Mouse (Mus musculus) heart, postnatal 0 days (tissue): ENCODE results near the gene Hexdc. TPM values are rescaled to one million over a fixed set of nuclear protein-coding genes. Genes with fewer than 3 reads are reported as not detected.

Experiments
- ATAC-seq: fragments of 200-750 bp; cut with Nextera tagmentation; 2 replicates; pipeline ENCODE4 v1.8.0; 2017; ENCODE audit warnings: low read depth, moderate number of reproducible peaks, moderate library complexity; ENCODE audit not compliant: insufficient read depth
- DNase-seq: peaks from one replicate; pipeline ENCODE4 v3.0.0-alpha.2; 2016; ENCODE audit warnings: low spot score
- H3K27ac ChIP-seq: fragments of 300-500 bp; sonication (generic); 2 replicates; pipeline ENCODE4 v1.5.1; 2014; ENCODE audit warnings: low read depth, mild to moderate bottlenecking
- H3K27me3 ChIP-seq: fragments of 300-500 bp; sonication (generic); 2 replicates; pipeline ENCODE4 v1.6.1; 2014; ENCODE audit warnings: low read length, mixed read lengths; ENCODE audit not compliant: control insufficient read depth, insufficient read depth
- H3K36me3 ChIP-seq: fragments of 300-500 bp; sonication (generic); replicated peaks from 2 replicates; pipeline ENCODE4 v1.6.1; 2014; ENCODE audit warnings: low read length, mixed read lengths; ENCODE audit not compliant: control insufficient read depth, insufficient read depth
- H3K4me1 ChIP-seq: fragments of 300-500 bp; sonication (generic); 2 replicates; pipeline ENCODE4 v1.6.1; 2014; ENCODE audit warnings: antibody characterized with exemption; ENCODE audit not compliant: control insufficient read depth, insufficient read depth
- H3K4me2 ChIP-seq: fragments of 300-500 bp; sonication (generic); 2 replicates; pipeline ENCODE4 v1.6.1; 2014; ENCODE audit warnings: low read depth, mild to moderate bottlenecking, low read length, moderate library complexity
- H3K4me3 ChIP-seq: fragments of 300-500 bp; sonication (generic); 2 replicates; pipeline ENCODE4 v1.5.1; 2014; ENCODE audit warnings: low read depth, low read length
- H3K9ac ChIP-seq: fragments of 300-500 bp; sonication (generic); replicated peaks from 2 replicates; pipeline ENCODE4 v1.6.1; 2014; ENCODE audit warnings: low read depth, low read length, mixed read lengths
- H3K9me3 ChIP-seq: fragments of 300-500 bp; sonication (generic); replicated peaks from 2 replicates; pipeline ENCODE4 v1.6.1; 2016; ENCODE audit warnings: low read length; ENCODE audit not compliant: control insufficient read depth
- CTCF ChIP-seq: IDR thresholded peaks from 2 replicates; pipeline ENCODE4 v1.5.1; 2016; ENCODE audit warnings: antibody characterized with exemption, control low read depth, low read depth
- EP300 ChIP-seq: IDR thresholded peaks from 2 replicates; pipeline ENCODE4 v1.6.1; 2016; ENCODE audit warnings: antibody characterized with exemption, low read depth
- WGBS: fragments of 180-500 bp; shearing (Covaris S2); extraction: QIAGEN DNeasy Blood & Tissue Kit; methylation state at CpG from one replicate; pipeline ENCODE4 v1.1.7; 2014; 5-methylcytosine and 5-hydroxymethylcytosine counted together
- polyA plus RNA-seq: library from polyadenylated mRNA; unstranded; fragments of >200 nt; fragmentation: Nextera tagmentation; extraction: Ambion mirVana; gene quantifications from 2 replicates; pipeline ENCODE4 v1.2.1, GENCODE M21; 2015
- total RNA-seq: library from RNA; depleted of rRNA; stranded (reverse); fragments of >200 nt; gene quantifications from 2 replicates; pipeline ENCODE4 v1.2.3, GENCODE M21; 2014; ENCODE audit warnings: low replicate concordance; rRNA removed

The Hexdc gene
- total RNA-seq (23.8 and 36.6 TPM in 2 replicates), polyA plus RNA-seq (6.4 and 6.5 TPM in 2 replicates)

- H3K36me3 ChIP-seq = peaks cover 9% of the 10 kb centered on the region; the same call in 1 of the 2 replicates
- H3K4me2 ChIP-seq = peak within 1 kb of the TSS; percentile 78
- H3K4me1 ChIP-seq = no peaks in the 10 kb centered on the region
- WGBS = under 1% methylated on average over 68 of the region's 70 CpGs
- peak; percentile 98 for ATAC-seq
- no peaks in the 10 kb centered on the region for H3K27me3 ChIP-seq
- peak within 1 kb of the TSS; percentile 72 for H3K9ac ChIP-seq
- H3K9me3 ChIP-seq = no peaks in the 10 kb centered on the region
- TF ChIP-seq EP300 (no peak), CTCF (no peak)
- peak; percentile 93 for DNase-seq
- H3K4me3 ChIP-seq = peak within 1 kb of the TSS; percentile 77
- H3K27ac ChIP-seq = peak within 1 kb of the TSS; percentile 83
These were observed at the start of gene Hexdc, which contains the start of gene Ogfod3 for GRCm38 (mm10) chr11:121204161-121205006. Gene Hexdc, plus strand, starts transcription at chr11:121204433. Gene Ogfod3, minus strand, starts transcription at chr11:121204711.

- WGBS = under 1% methylated on average over 45 of the region's 45 CpGs
These were observed 47.8 kb upstream of the Hexdc start for GRCm38 (mm10) chr11:121156411-121156891.

GRCm38 (mm10) chr11:121159971-121160370 lies 44.3 kb upstream of the Hexdc start, which contains the start of gene Uts2r:
Gene Uts2r, plus strand, starts transcription at chr11:121160271.
- Histone ChIP-seq H3K27ac (no peak within 1 kb of the TSS), H3K36me3 (no peaks in the 10 kb centered on the region), H3K4me3 (no peak within 1 kb of the TSS), H3K4me1 (peaks cover 4% of the 10 kb centered on the region), H3K9me3 (no peaks in the 10 kb centered on the region), H3K9ac (no peak within 1 kb of the TSS), H3K4me2 (no peak within 1 kb of the TSS), H3K27me3 (peaks cover 33% of the 10 kb centered on the region)
- DNase-seq (no peak), ATAC-seq (no peak)
- TF ChIP-seq EP300 (no peak), CTCF (no peak)
- 79% methylated on average over 5 of the region's 5 CpGs for WGBS

More at GRCm38 (mm10) chr11:121156411-121156891, 47.8 kb upstream of the Hexdc start:
- Histone ChIP-seq H3K27me3 (peaks cover 38% of the 10 kb centered on the region), H3K27ac (no peak overlapping the region), H3K4me2 (peak overlapping the region; percentile 59), H3K9ac (no peak overlapping the region), H3K4me1 (peaks cover 4% of the 10 kb centered on the region), H3K4me3 (peak overlapping the region; percentile 35), H3K36me3 (no peaks in the 10 kb centered on the region), H3K9me3 (no peaks in the 10 kb centered on the region)
- ATAC-seq = peak; percentile 44; the same call in 1 of the 2 replicates
- DNase-seq = no peak
- no peak for TF ChIP-seq CTCF
- no peak for TF ChIP-seq EP300

- H3K27ac ChIP-seq = no peak overlapping the region
- H3K9me3 ChIP-seq = no peaks in the 10 kb centered on the region
- H3K4me2 ChIP-seq = no peak overlapping the region
- no peak overlapping the region for H3K9ac ChIP-seq
- H3K36me3 ChIP-seq = no peaks in the 10 kb centered on the region
- no peak for TF ChIP-seq EP300
- no peak for TF ChIP-seq CTCF
- H3K4me3 ChIP-seq = no peak overlapping the region
- no peak for DNase-seq
- peaks cover 4% of the 10 kb centered on the region for H3K4me1 ChIP-seq
- 91% methylated on average over 26 of the region's 26 CpGs for WGBS
- no peak for ATAC-seq
- H3K27me3 ChIP-seq = peaks cover 25% of the 10 kb centered on the region
These were observed 43.4 kb upstream of the Hexdc start for GRCm38 (mm10) chr11:121160636-121161346.

- Histone ChIP-seq H3K36me3 (no peaks in the 10 kb centered on the region), H3K27ac (no peak overlapping the region), H3K27me3 (no peaks in the 10 kb centered on the region), H3K4me2 (no peak overlapping the region), H3K9me3 (no peaks in the 10 kb centered on the region), H3K9ac (no peak overlapping the region), H3K4me3 (no peak overlapping the region), H3K4me1 (no peaks in the 10 kb centered on the region)
- no peak for DNase-seq
- TF ChIP-seq CTCF = no peak
- no peak for TF ChIP-seq EP300
- 76% methylated on average over 4 of the region's 4 CpGs for WGBS
- no peak for ATAC-seq
These were observed 40.5 kb upstream of the Hexdc start for GRCm38 (mm10) chr11:121163751-121164150.
